18 mouse cellular contexts compared by ENCODE assay signal in the genomic region with DNA sequence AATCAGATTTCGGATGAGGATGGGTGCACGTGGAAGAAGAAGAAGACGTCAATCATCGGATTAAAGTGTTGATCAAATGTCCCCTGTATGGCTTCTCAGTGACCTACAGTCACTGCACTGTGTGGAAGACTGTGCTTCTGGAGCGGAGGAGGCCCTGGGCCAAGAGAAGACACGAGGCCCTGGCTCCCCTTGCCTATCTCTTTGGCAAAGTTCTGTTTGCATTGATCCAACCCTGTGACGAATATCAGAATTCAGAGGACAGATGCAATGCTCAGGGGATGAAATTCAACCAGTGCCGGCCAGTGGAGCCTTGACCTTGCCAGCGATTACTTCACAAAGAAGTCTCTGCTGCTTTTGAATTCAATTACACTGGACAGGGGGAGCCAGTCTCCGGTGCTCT.
"Had no signal": no experiment of that assay in that cellular context is flagged by ENCODE, and none has a peak within 500 bp of the region (broad histone marks: within the 10 kb centered on the region; RNA-seq: fewer than 3 reads in every experiment).

No protein-coding gene starts in this region.

- H3K9me3 ChIP-seq: limb, embryonic 12.5 days; limb, embryonic 15.5 days; liver, embryonic 13.5 days; midbrain, embryonic 12.5 days; midbrain, embryonic 15.5 days; neural tube, embryonic 13.5 days had no signal

- DNase-seq: kidney, adult 2 months; kidney, postnatal 36 days; left cerebral cortex, postnatal 4 days; liver, embryonic 13.5 days; lung, adult 2 months; lung, postnatal 14 days; lung, postnatal 4 days; retina, postnatal 1 day; right cerebral cortex, postnatal 25 days; thymus, adult 18-20 months; thymus, postnatal 36 days had no signal

- H3K4me1 ChIP-seq: liver, embryonic 13.5 days; midbrain, embryonic 15.5 days had no signal

- H3K4me2 ChIP-seq: limb, embryonic 12.5 days; limb, embryonic 15.5 days; liver, embryonic 13.5 days; midbrain, embryonic 12.5 days; midbrain, embryonic 15.5 days; neural tube, embryonic 13.5 days had no signal

- H3K27me3 ChIP-seq: limb, embryonic 12.5 days; limb, embryonic 15.5 days; liver, embryonic 13.5 days; midbrain, embryonic 12.5 days; neural tube, embryonic 13.5 days had no signal

- H3K9ac ChIP-seq: limb, embryonic 12.5 days; limb, embryonic 15.5 days; liver, embryonic 13.5 days; midbrain, embryonic 12.5 days; midbrain, embryonic 15.5 days; neural tube, embryonic 13.5 days had no signal

- H3K36me3 ChIP-seq: limb, embryonic 12.5 days; limb, embryonic 15.5 days; liver, embryonic 13.5 days; midbrain, embryonic 12.5 days; midbrain, embryonic 15.5 days; neural tube, embryonic 13.5 days had no signal

- H3K27ac ChIP-seq: kidney, postnatal 0 days; limb, embryonic 12.5 days; limb, embryonic 15.5 days; liver, embryonic 13.5 days; midbrain, embryonic 12.5 days; midbrain, embryonic 15.5 days; neural tube, embryonic 13.5 days had no signal

- H3K4me3 ChIP-seq: limb, embryonic 12.5 days; limb, embryonic 15.5 days; liver, embryonic 13.5 days; midbrain, embryonic 12.5 days; midbrain, embryonic 15.5 days; myocyte; neural tube, embryonic 13.5 days had no signal

- ATAC-seq: midbrain, embryonic 15.5 days had no signal
